Mouse (Mus musculus) brain, embryonic 18.5 days (tissue): ENCODE data around the gene Gga1.

Experiments used
- DNase-seq: peaks from one replicate; pipeline ENCODE4 v3.0.0-alpha.2; 2012; ENCODE audit warnings: low read depth, low spot score

Gga1 gene

GRCm38 (mm10) chr15:78937311-78937710 is 60.3 kb downstream of the Gga1 start:
- no peak for DNase-seq

- DNase-seq: no peak
Measured at GRCm38 (mm10) chr15:78937963-78938362, 61.0 kb downstream of the Gga1 start.

- no peak for DNase-seq
Measured at GRCm38 (mm10) chr15:78940325-78940724, 63.3 kb downstream of the Gga1 start.

- no peak for DNase-seq
Measured at GRCm38 (mm10) chr15:78942663-78943062, 65.7 kb downstream of the Gga1 start.
